Mouse (Mus musculus) ES-Bruce4 (cell line): ENCODE results near the gene Ndufab1. TPM values are rescaled to one million over a fixed set of nuclear protein-coding genes. Genes with fewer than 3 reads are reported as not detected.

ENCODE experiments used
- H3K27ac ChIP-seq: 2 replicates; pipeline ENCODE4 v1.5.1; 2012; ENCODE audit warnings: low read length, inconsistent platforms; ENCODE audit not compliant: insufficient read depth
- H3K27me3 ChIP-seq: 2 replicates; pipeline ENCODE4 v1.6.1; 2012; ENCODE audit warnings: mild to moderate bottlenecking, low read length, inconsistent platforms; ENCODE audit not compliant: control insufficient read depth, poor library complexity, insufficient read depth, severe bottlenecking
- H3K36me3 ChIP-seq: 2 replicates; pipeline ENCODE4 v1.6.1; 2012; ENCODE audit warnings: inconsistent platforms, mild to moderate bottlenecking, low read length, moderate library complexity; ENCODE audit not compliant: control insufficient read depth, poor library complexity, insufficient read depth, severe bottlenecking
- H3K4me1 ChIP-seq: one replicate; pipeline ENCODE4 v1.8.1; 2011; ENCODE audit warnings: low read length; ENCODE audit not compliant: control insufficient read depth, insufficient read depth
- H3K4me3 ChIP-seq: 2 replicates; pipeline ENCODE4 v1.5.1; 2011; ENCODE audit warnings: low read depth, mild to moderate bottlenecking, low read length
- H3K9ac ChIP-seq: 2 replicates; pipeline ENCODE4 v1.6.1; 2012; ENCODE audit warnings: low read depth, mild to moderate bottlenecking, inconsistent platforms; ENCODE audit not compliant: poor library complexity, severe bottlenecking
- H3K9me3 ChIP-seq: replicated peaks from 2 replicates; pipeline ENCODE4 v1.6.1; 2012; ENCODE audit warnings: mild to moderate bottlenecking, low read length, inconsistent platforms; ENCODE audit not compliant: control insufficient read depth, poor library complexity, insufficient read depth, severe bottlenecking
- CTCF ChIP-seq: IDR thresholded peaks from one replicate; pipeline ENCODE4 v1.8.1; 2011; ENCODE audit warnings: low read depth, low read length
- EP300 ChIP-seq: IDR thresholded peaks from 2 replicates; pipeline ENCODE4 v1.6.1; 2011; ENCODE audit warnings: low read depth, low read length; ENCODE audit not compliant: insufficient read depth
- POLR2A ChIP-seq: IDR thresholded peaks from one replicate; pipeline ENCODE4 v1.8.1; 2011; ENCODE audit warnings: low read length; ENCODE audit not compliant: insufficient read depth
- polyA plus RNA-seq: library from polyadenylated mRNA; stranded (reverse); fragments of >200 nt; gene quantifications from 2 replicates; pipeline ENCODE4 v1.2.4, GENCODE M21; 2011; ENCODE audit warnings: low read depth; ENCODE audit not compliant: missing spikeins, insufficient read depth, insufficient read length

The Ndufab1 gene
- polyA plus RNA-seq, 1 experiment = 271 TPM

- Histone ChIP-seq H3K27me3 (no peaks in the 10 kb centered on the region), H3K9me3 (no peaks in the 10 kb centered on the region), H3K4me1 (no peaks in the 10 kb centered on the region), H3K27ac (peak overlapping the region; percentile 49), H3K4me3 (no peak overlapping the region), H3K36me3 (peaks cover 26% of the 10 kb centered on the region), H3K9ac (peak overlapping the region; percentile 84)
- no peak for TF ChIP-seq EP300
- TF ChIP-seq POLR2A = no peak
- TF ChIP-seq CTCF = no peak
Observed at GRCm38 (mm10) chr7:122065656-122066055, 36.0 kb downstream of the Ndufab1 start.

GRCm38 (mm10) chr7:122056633-122057032 lies 45.1 kb downstream of the Ndufab1 start:
- Histone ChIP-seq H3K4me1 (no peaks in the 10 kb centered on the region), H3K9me3 (no peaks in the 10 kb centered on the region), H3K4me3 (no peak overlapping the region), H3K27me3 (no peaks in the 10 kb centered on the region), H3K36me3 (peaks cover 27% of the 10 kb centered on the region), H3K27ac (no peak overlapping the region), H3K9ac (no peak overlapping the region)
- no peak for TF ChIP-seq CTCF
- no peak for TF ChIP-seq POLR2A
- TF ChIP-seq EP300 = no peak

- H3K4me3 ChIP-seq = no peak overlapping the region
- 0 out of 2 replicates have a peak overlapping the region, but pooled peaks have one; percentile 40 for H3K9ac ChIP-seq
- TF ChIP-seq CTCF (no peak), EP300 (no peak)
- no peaks in the 10 kb centered on the region for H3K27me3 ChIP-seq
- H3K27ac ChIP-seq = peak overlapping the region; percentile 65
- H3K4me1 ChIP-seq = no peaks in the 10 kb centered on the region
- peaks cover 49% of the 10 kb centered on the region for H3K36me3 ChIP-seq
- no peaks in the 10 kb centered on the region for H3K9me3 ChIP-seq
Observed at GRCm38 (mm10) chr7:122050834-122051233, 50.9 kb downstream of the Ndufab1 start.

GRCm38 (mm10) chr7:122048191-122048590 lies 53.5 kb downstream of the Ndufab1 start:
- no peak overlapping the region for H3K4me3 ChIP-seq
- no peaks in the 10 kb centered on the region for H3K4me1 ChIP-seq
- H3K9ac ChIP-seq = no peak overlapping the region
- H3K36me3 ChIP-seq = peaks cover 31% of the 10 kb centered on the region
- H3K9me3 ChIP-seq = no peaks in the 10 kb centered on the region
- TF ChIP-seq EP300 = no peak
- TF ChIP-seq POLR2A = no peak
- TF ChIP-seq CTCF = no peak
- no peak overlapping the region for H3K27ac ChIP-seq
- H3K27me3 ChIP-seq = no peaks in the 10 kb centered on the region

GRCm38 (mm10) chr7:122046813-122047212 lies 54.9 kb downstream of the Ndufab1 start:
- Histone ChIP-seq H3K4me1 (no peaks in the 10 kb centered on the region), H3K27me3 (no peaks in the 10 kb centered on the region), H3K9me3 (no peaks in the 10 kb centered on the region), H3K4me3 (no peak overlapping the region), H3K36me3 (peaks cover 29% of the 10 kb centered on the region), H3K9ac (no peak overlapping the region), H3K27ac (no peak overlapping the region)
- TF ChIP-seq CTCF = no peak
- TF ChIP-seq EP300 = no peak
- TF ChIP-seq POLR2A = no peak

GRCm38 (mm10) chr7:122045711-122046110 lies 56.0 kb downstream of the Ndufab1 start:
- Histone ChIP-seq H3K4me1 (no peaks in the 10 kb centered on the region), H3K27ac (no peak overlapping the region), H3K9me3 (no peaks in the 10 kb centered on the region), H3K4me3 (no peak overlapping the region), H3K36me3 (peaks cover 30% of the 10 kb centered on the region), H3K9ac (no peak overlapping the region), H3K27me3 (no peaks in the 10 kb centered on the region)
- TF ChIP-seq EP300 (no peak), POLR2A (no peak), CTCF (no peak)
